Mouse (Mus musculus) gastrocnemius, adult 18-20 months (tissue): ENCODE data around the gene Fat3. TPM values are rescaled to one million over a fixed set of nuclear protein-coding genes. Genes with fewer than 3 reads are reported as not detected.

Experiments
- DNase-seq: peaks from one replicate; pipeline ENCODE4 v3.0.0; 2021; ENCODE audit warnings: low spot score
- total RNA-seq, 2 experiments: library from RNA; stranded (reverse); gene quantifications; 2 replicates each; pipeline ENCODE4 v1.2.3; 2021

Gene Fat3
- total RNA-seq, 2 experiments from 2014 or later, result 0.37 to 0.45 TPM

GRCm38 (mm10) chr9:16437805-16438204 is 63.3 kb downstream of the Fat3 start:
- no peak for DNase-seq

DNA sequence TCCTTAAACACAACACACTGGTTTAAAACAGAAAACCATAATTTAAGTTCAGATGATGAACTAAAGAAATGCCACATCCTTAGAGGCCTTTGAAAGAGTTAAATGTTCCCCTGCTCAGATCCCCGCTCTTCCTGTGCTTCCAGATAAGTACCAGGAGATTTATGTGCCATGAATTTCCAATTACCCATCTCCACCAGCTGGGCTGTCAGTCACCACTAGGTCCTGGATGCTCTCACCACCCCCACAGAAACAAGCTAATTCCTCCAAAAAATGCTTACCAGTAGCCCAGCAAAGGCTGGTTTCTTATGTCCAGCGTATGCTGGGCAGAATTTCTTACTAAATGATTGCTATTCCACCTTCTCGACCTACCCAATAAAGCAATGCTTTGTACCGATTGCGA is 72.5 kb downstream of the Fat3 start:
- no peak for DNase-seq

DNA sequence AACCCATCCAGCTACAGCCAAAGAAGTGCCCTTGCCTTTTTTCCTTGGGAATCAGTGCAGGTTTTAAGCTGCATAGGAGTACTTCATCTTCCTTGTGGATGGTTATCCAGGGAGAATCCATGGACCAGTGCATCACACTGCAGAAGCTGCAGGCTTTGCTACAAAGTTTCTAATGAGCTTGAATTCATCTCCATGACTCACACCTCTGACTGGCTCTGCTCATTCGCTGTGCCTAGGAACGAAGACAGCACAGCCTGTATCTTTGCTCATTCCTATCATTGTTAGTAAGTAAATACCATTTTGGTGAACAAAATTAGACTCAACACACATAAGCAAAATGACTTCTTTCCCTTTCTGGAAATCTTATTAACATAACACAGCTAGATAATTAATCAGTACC is 78.4 kb downstream of the Fat3 start:
- DNase-seq, result no peak

DNA sequence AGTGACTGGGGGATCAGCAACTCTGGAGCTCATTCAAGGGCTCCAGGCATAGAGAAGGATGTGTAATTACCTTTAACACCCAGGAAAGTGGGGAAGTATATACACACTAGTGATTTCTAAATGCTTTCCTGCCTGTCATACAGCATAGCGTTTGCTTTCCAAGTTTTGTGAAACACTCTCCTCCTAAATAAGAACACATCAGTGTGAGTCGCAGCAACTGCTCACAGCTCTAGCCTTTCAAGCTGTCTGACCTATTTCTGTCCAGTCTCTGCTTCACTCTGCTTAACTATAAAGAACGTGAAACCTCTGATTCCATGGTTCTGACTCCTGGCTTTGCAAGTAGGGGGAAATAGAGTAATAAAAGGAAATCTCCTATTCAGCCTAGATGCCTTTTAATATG is 98.3 kb downstream of the Fat3 start:
- no peak for DNase-seq

DNA sequence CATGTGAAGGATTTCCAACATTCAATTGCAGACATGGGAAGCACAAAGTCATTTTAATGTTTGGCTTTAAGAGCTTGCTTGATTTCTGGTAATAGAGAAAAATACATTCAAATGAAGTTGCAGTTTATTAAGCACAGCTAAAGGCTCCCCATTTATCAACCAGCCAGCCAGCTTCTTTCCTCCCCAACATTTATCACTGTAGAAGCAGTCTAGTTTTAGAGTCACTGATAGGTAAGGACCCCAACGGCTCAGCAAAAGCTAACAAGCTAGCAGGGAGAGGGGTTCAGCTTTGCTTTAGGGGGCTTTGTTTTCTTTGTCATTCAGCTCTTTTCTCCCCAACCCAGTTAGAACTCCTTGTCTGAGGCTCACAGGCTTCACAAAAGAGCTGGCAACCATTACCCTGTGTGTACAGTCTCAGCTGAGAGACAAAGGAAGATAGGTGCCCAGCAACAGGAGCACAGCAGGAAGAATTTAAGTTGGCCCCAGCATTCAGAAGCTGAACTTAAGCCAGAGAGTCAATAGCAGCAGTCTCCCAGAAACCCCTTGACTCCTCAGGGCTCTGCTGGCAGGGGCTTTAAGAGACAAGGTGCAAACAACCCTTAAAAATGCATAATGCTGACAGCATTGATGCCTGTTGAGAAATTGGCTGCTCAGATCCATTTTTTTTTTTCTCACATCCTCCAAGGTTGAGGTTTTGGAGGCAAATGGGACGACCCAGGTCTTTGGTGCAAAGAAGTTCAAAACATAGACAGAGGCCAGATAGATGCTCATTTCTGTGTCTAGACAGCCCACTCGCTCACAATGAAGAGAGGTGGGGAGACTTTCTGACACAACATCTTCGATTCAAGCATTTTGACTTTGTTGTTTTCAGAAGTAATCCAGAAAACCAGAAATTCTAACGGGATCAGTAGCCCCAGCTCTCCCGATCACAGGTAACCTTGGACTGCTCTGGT is 102.1 kb downstream of the Fat3 start:
- DNase-seq, result no peak

DNA sequence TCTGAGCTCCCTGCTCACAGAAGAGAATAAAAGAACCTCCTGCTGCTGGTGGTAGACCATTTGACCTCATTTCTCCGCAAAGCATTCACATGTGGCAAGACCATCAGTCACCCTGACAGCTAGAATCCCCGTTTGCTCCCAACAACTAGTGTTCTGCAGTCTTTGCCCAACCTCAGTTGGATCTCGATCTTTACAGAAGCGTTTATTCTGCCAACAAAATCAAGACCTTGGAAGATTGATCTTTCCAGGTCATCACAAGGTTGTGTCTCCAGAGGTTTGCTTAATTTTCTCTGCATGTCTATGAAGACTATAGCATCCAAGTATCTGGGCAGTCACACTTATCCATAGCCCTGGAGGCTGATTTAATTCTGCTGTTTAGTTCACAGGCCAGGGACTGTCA is 111.9 kb downstream of the Fat3 start:
- DNase-seq, result no peak

GRCm38 (mm10) chr9:16387527-16387926 is 113.6 kb downstream of the Fat3 start:
- DNase-seq, result no peak

GRCm38 (mm10) chr9:16363713-16364112 is 137.4 kb downstream of the Fat3 start:
- no peak for DNase-seq

- DNase-seq, result no peak
These were observed 139.3 kb downstream of the Fat3 start for GRCm38 (mm10) chr9:16361811-16362210.

- DNase-seq, result no peak
These were observed 144.4 kb downstream of the Fat3 start for GRCm38 (mm10) chr9:16356636-16357035.

- no peak for DNase-seq
These were observed 146.2 kb downstream of the Fat3 start for GRCm38 (mm10) chr9:16354906-16355305.

- DNase-seq, result no peak
These were observed 147.9 kb downstream of the Fat3 start for GRCm38 (mm10) chr9:16353049-16353724.

DNA sequence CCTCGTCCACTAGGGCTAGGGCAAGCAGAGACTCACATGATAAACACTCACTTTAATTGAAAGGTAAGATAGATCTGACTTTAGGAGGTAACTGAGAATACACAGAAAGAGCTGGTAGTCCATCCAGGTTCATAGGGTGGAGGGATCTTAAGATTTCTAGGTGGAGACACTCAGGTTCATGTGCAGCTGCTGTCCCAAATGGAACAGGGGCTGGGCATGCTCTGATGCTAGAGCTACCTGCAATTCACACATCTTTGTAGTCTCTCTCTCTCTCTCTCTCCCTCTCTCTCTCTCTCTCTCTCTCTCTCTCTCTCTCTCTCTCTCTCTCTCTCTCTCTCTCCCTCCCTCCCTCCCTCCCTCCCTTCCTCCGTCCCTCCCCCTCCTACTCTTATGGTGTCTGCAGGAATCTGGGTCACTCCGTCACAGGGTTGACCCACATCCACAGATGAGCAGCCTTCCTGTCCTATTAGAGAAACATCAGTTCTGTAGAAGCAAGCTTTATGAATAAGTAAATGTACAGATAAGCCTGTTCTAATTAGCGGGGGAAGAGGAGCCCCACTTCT is 148.5 kb downstream of the Fat3 start:
- no peak for DNase-seq

GRCm38 (mm10) chr9:16344902-16345855 is 155.9 kb downstream of the Fat3 start:
- no peak for DNase-seq

GRCm38 (mm10) chr9:16343191-16343590 is 157.9 kb downstream of the Fat3 start:
- DNase-seq, result no peak

GRCm38 (mm10) chr9:16342577-16342976 is 158.5 kb downstream of the Fat3 start:
- no peak for DNase-seq

DNA sequence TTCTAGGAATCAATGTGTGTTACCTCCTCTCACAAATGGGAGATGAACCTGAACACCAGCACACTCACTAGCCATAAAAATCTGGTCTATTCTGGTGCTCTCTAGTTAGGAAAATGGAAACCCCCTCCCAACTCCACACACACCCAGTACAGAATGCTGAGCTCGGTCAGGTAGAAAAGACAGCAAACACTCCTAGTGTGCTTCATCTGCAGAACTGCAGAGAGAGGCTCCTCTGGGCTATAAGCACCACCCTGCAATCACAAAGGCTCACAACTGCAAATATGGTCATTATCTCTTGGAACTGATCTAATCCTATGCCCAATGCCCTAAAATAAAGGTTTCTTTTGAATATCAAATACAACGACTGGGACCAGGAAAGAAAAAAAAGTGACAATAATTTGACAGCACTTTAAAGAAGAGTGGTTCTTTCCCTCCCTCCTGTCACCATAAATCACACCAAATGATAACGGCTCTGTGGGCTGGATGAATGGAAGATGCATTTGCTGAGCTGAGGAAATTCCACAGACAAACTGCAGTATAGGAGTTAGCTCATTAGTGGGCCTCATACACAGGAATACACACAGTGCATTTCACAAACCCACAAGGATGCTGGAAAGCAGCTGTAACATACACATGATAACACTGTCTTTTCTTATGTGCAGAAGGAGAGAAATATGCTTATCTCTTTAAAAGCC is 170.6 kb downstream of the Fat3 start:
- DNase-seq, result no peak

DNA sequence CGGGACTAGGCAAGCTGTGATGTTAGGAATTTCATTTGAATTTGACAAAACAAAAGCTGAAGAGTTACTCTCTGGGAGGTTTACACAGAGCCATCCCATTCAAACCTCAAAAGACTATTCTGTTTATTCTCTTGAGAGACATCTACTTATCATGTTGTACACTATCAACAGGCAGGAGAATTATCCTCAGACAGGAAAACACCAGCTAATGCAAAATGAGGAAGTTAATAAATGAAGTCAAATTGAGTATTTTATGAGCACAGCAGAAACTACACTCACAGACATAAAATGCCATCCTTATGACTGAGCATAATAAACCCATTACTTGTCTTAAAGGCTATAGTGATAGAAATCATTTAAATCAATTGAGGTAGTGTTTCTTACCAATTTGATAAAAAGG is 182.1 kb downstream of the Fat3 start:
- DNase-seq, result no peak

GRCm38 (mm10) chr9:16312599-16313197 is 188.4 kb downstream of the Fat3 start:
- DNase-seq, result no peak
